Comparison of ENCODE assay signal across 8 mouse cellular contexts in the genomic region with DNA sequence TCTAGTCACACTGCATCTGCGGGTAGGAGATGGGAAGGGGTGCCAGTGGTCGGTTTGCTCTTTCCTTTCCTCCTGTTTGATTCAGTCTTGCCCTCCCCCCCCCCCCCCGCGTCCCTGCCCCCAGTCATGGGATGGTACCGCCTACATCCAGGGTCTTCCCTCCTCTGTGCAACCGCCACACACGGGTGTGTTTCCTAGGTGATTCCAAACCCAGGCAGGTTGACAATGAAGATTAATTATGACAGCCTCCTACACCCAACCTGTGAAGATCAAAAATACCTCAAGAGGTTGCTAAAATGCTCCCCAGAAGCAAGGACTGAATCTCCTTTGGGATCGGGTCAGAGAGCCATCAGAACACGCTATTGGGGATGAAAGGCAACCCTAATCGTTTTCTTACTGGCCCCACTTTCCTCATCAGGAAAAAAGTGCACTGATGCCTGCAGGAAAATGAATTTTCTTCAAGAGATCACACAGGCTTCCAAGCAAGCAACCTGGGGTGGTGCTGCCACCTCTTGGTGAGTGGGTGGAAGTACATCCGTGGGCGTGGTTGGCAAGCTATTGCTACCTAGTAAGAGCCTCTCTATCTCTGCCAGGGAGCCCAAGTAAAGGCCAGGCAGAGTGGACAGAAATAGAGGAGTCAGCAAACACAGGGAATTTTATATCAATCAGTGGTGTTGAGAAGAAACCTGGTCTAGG. TPM values are rescaled to one million over a fixed set of nuclear protein-coding genes. Genes with fewer than 3 reads are reported as not detected.
DNase-seq lines count a peak whose midpoint lies in the region; ATAC-seq and TF ChIP-seq lines count a peak whose summit lies in the region.

No protein-coding gene starts in this region.

- no peaks in the 10 kb centered on the region for H3K36me3 ChIP-seq in E14TG2a.4 (ENCODE audit: insufficient read depth, low read length)
- H3K36me3 ChIP-seq in forebrain, embryonic 12.5 days (replicated peaks) = no peaks in the 10 kb centered on the region
- H3K36me3 ChIP-seq in liver, postnatal 0 days (replicated peaks; ENCODE audit: insufficient read depth, low read length) = no peaks in the 10 kb centered on the region
- H3K36me3 ChIP-seq in neural tube, embryonic 14.5 days (ENCODE audit: control insufficient read depth, insufficient read depth, low read length) = no peaks in the 10 kb centered on the region

- peak; percentile 99 for TF ChIP-seq CTCF in E14TG2a.4 (conservative IDR thresholded peaks at IDR 0.05; ENCODE audit: low read length)
- peak; percentile 96 for TF ChIP-seq CTCF in liver, postnatal 0 days (IDR thresholded peaks at IDR 0.05; ENCODE audit: low read depth)

- H3K4me3 ChIP-seq in E14TG2a.4 (replicated peaks; ENCODE audit: low read length) = peak overlapping the region; percentile 68
- H3K4me3 ChIP-seq in forebrain, embryonic 12.5 days (replicated peaks) = peak overlapping the region; percentile 31
- peak overlapping the region; percentile 47 for H3K4me3 ChIP-seq in liver, postnatal 0 days (ENCODE audit: low read depth, low read length)
- H3K4me3 ChIP-seq in neural tube, embryonic 14.5 days (ENCODE audit: low read depth, low read length) = peak overlapping the region; percentile 6

- 0 out of 2 replicates have a peak overlapping the region, but pooled peaks have one; percentile 43 for H3K27ac ChIP-seq in forebrain, embryonic 12.5 days
- no peak overlapping the region; the same call in 1 of the 2 replicates for H3K27ac ChIP-seq in liver, postnatal 0 days (ENCODE audit: low read depth)
- H3K27ac ChIP-seq in neural tube, embryonic 14.5 days (ENCODE audit: low read depth, low read length) = no peak overlapping the region

- H3K4me1 ChIP-seq in E14TG2a.4 (replicated peaks; ENCODE audit: low read depth, low read length) = peaks cover 72% of the 10 kb centered on the region
- H3K4me1 ChIP-seq in forebrain, embryonic 12.5 days = peaks cover 10% of the 10 kb centered on the region
- H3K4me1 ChIP-seq in liver, postnatal 0 days (ENCODE audit: insufficient read depth) = peaks cover 11% of the 10 kb centered on the region
- H3K4me1 ChIP-seq in neural tube, embryonic 14.5 days (ENCODE audit: control insufficient read depth, insufficient read depth, low read length) = no peaks in the 10 kb centered on the region

- peak; percentile 33; the same call in 1 of the 2 replicates for ATAC-seq in forebrain, embryonic 12.5 days (ENCODE audit: low FRiP score)
- peak; percentile 78 for ATAC-seq in liver, postnatal 0 days
- peak; percentile 75 for ATAC-seq in neural tube, embryonic 14.5 days (ENCODE audit: low read depth)

- peak; percentile 82 for DNase-seq in c-Kit-positive CD71-positive TER-119-negative erythroid progenitor cells, embryonic 14.5 days (ENCODE audit: low read depth)
- peak; percentile 85 to 92 for DNase-seq in heart, postnatal 10 days
- peak; percentile 79 for DNase-seq in large intestine, adult 2 months (ENCODE audit: low read depth, low spot score)
- peak; percentile 89 for DNase-seq in liver, postnatal 0 days
- peak; percentile 93 for DNase-seq in testis, postnatal 10 days (ENCODE audit: low spot score)

- no peaks in the 10 kb centered on the region for H3K27me3 ChIP-seq in E14TG2a.4 (ENCODE audit: insufficient read depth, low read length)
- H3K27me3 ChIP-seq in forebrain, embryonic 12.5 days = no peaks in the 10 kb centered on the region
- H3K27me3 ChIP-seq in liver, postnatal 0 days (ENCODE audit: insufficient read depth, low read length) = no peaks in the 10 kb centered on the region
- no peaks in the 10 kb centered on the region for H3K27me3 ChIP-seq in neural tube, embryonic 14.5 days (ENCODE audit: control insufficient read depth, insufficient read depth, low read length)

- peaks cover 3% of the 10 kb centered on the region; the same call in 1 of the 2 replicates for H3K9me3 ChIP-seq in E14TG2a.4 (ENCODE audit: low read length)
- H3K9me3 ChIP-seq in forebrain, embryonic 12.5 days = no peaks in the 10 kb centered on the region
- no peaks in the 10 kb centered on the region for H3K9me3 ChIP-seq in liver, postnatal 0 days (ENCODE audit: low read length)
- H3K9me3 ChIP-seq in neural tube, embryonic 14.5 days (ENCODE audit: control insufficient read depth, low read length) = no peaks in the 10 kb centered on the region

- WGBS in forebrain, embryonic 12.5 days = 17% methylated on average over 10 of the region's 12 CpGs
- WGBS in large intestine, adult 2 months = 13% methylated on average over 10 of the region's 12 CpGs
- WGBS in liver, postnatal 0 days (ENCODE audit: insufficient replicate concordance) = 8% methylated on average over 10 of the region's 12 CpGs
- 18% methylated on average over 11 of the region's 12 CpGs for WGBS in neural tube, embryonic 14.5 days

- TF ChIP-seq EP300 in liver, postnatal 0 days (IDR thresholded peaks at IDR 0.05; ENCODE audit: low read depth) = no peak

- no peak overlapping the region for H3K9ac ChIP-seq in forebrain, embryonic 12.5 days
- H3K9ac ChIP-seq in liver, postnatal 0 days (replicated peaks) = peak overlapping the region; percentile 31; the same call in 1 of the 2 replicates
- no peak overlapping the region for H3K9ac ChIP-seq in neural tube, embryonic 14.5 days (replicated peaks; ENCODE audit: low read depth, low read length)

- intact Hi-C loops in heart, postnatal 10 days (cut with DNase I) = no loop called here

- H3K4me2 ChIP-seq in forebrain, embryonic 12.5 days = peak overlapping the region; percentile 46
- H3K4me2 ChIP-seq in liver, postnatal 0 days (ENCODE audit: low read depth, low read length) = peak overlapping the region; percentile 73
- peak overlapping the region; percentile 35 for H3K4me2 ChIP-seq in neural tube, embryonic 14.5 days (ENCODE audit: low read depth, low read length)

RNA-seq across cellular contexts. Expression of a gene that starts 14.6 kb away (rescaled TPM):
- polyA plus RNA-seq in forebrain, embryonic 12.5 days (2016; fragmentation: Nextera tagmentation; extraction: Ambion mirVana) = 206 and 214 TPM in 2 replicates
- 100 to 1,000 TPM; 861 to 884 TPM for total RNA-seq in heart, postnatal 10 days (2021)
- 135 TPM in 2 replicates for polyA plus RNA-seq in large intestine, adult 2 months (2012; rRNA removed)
- polyA plus RNA-seq in liver, postnatal 0 days (2015; fragmentation: Nextera tagmentation; extraction: Ambion mirVana) = 101 and 104 TPM in 2 replicates
- polyA plus RNA-seq in neural tube, embryonic 14.5 days (2014; fragmentation: Nextera tagmentation; extraction: Ambion mirVana) = 282 and 283 TPM in 2 replicates

RNA-seq across cellular contexts. Expression of a gene that starts 50.1 kb away (rescaled TPM):
- polyA plus RNA-seq in forebrain, embryonic 12.5 days (2016; fragmentation: Nextera tagmentation; extraction: Ambion mirVana) = 147 and 148 TPM in 2 replicates
- 100 to 1,000 TPM; 111 to 117 TPM for total RNA-seq in heart, postnatal 10 days (2021)
- polyA plus RNA-seq in large intestine, adult 2 months (2012; rRNA removed) = 60.8 and 69.6 TPM in 2 replicates
- polyA plus RNA-seq in liver, postnatal 0 days (2015; fragmentation: Nextera tagmentation; extraction: Ambion mirVana) = 82.4 and 88.9 TPM in 2 replicates
- 122 and 143 TPM in 2 replicates for polyA plus RNA-seq in neural tube, embryonic 14.5 days (2014; fragmentation: Nextera tagmentation; extraction: Ambion mirVana)

Comparison
In these comparisons a context has a peak if more than half of its experiments do, and no peak if none do; other contexts are left out.
1. H3K4me3 ChIP-seq: peak in every context shown above with its lines; median percentile 68 in E14TG2a.4; 47 in liver, postnatal 0 days; 31 in forebrain, embryonic 12.5 days; 6 in neural tube, embryonic 14.5 days.